Mouse (Mus musculus) bone marrow, adult 2 months (tissue): ENCODE data around the gene Fsd2.

Experiments used
- CTCF ChIP-seq: fragments of 200-500 bp; IDR thresholded peaks from 2 replicates; pipeline ENCODE4 v1.5.1; 2011; ENCODE audit warnings: low read length, control low read depth; ENCODE audit not compliant: control insufficient read depth, insufficient read depth
- POLR2A ChIP-seq: fragments of 200-500 bp; IDR thresholded peaks from 2 replicates; pipeline ENCODE4 v1.6.1; 2011; ENCODE audit warnings: low read depth, mild to moderate bottlenecking, control low read depth, low read length, borderline replicate concordance; ENCODE audit not compliant: control insufficient read depth

DNA sequence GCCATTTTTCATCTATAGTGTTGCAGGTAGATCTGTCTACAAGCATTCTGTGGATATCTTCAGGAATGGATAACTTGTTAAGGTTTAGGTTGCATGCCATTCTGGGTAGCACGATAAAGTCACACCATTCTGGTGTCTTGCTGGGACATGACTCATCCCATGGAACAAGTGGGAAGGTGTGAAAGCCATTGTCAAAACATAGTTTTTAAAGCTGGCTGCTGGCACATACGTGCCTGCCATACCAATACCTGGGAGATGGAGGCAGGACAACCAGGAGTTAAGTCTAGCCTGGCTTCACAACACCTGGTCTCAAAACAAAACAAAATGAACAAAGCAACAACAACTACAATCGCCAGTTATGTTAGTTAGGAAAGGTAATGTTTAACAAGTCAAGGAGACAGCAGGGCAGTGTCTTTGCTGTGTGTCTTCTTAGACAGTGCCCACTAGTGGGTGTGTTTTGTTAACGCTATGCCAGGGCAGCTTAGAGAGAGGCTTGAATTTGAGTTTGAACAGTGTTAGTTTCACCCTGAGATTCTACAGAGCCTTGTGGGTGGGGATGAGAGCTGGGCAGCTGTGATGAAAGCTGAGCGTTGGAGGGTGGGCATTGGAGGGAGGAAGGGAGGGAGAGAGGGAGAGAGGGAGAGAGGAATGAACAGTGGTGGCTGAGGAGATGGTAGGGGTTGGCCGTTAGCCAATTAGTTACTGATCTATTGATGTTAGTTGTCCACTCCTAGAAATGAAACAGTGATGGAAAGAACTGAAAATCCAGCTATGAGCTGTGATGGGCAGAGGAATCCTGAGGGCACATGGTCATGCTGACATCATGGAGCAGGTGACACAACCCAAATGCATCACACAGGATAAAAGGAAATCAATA lies 50.4 kb downstream of the Fsd2 start:
- TF ChIP-seq CTCF (no peak), POLR2A (no peak)
